Mouse (Mus musculus): ENCODE data around the gene Ank3. TPM values are rescaled to one million over a fixed set of nuclear protein-coding genes. Genes with fewer than 3 reads are reported as not detected.

The Ank3 gene
- total and polyA plus RNA-seq, 2 experiments from 2014 or later: 60.1 to 239 TPM

- no peak overlapping the region for H3K9ac ChIP-seq (replicated peaks; ENCODE audit: low read length)
- 67% methylated on average over 3 of the region's 3 CpGs for WGBS
- no peak overlapping the region for H3K27ac ChIP-seq
- H3K9me3 ChIP-seq (ENCODE audit: low read length): no peaks in the 10 kb centered on the region
- H3K4me3 ChIP-seq (ENCODE audit: low read length): no peak overlapping the region
- no peak for DNase-seq (ENCODE audit: low spot score)
- ATAC-seq: no peak
- peaks cover 6% of the 10 kb centered on the region; the same call in 1 of the 2 replicates for H3K36me3 ChIP-seq (ENCODE audit: insufficient read depth, low read length)
- TF ChIP-seq CTCF (IDR thresholded peaks at IDR 0.05; ENCODE audit: low read depth): no peak
- H3K4me1 ChIP-seq (ENCODE audit: insufficient read depth, low read length): no peaks in the 10 kb centered on the region
- H3K27me3 ChIP-seq (ENCODE audit: insufficient read depth, low read length): no peaks in the 10 kb centered on the region
- H3K4me2 ChIP-seq (ENCODE audit: low read depth, low read length): no peak overlapping the region
These were observed 517.0 kb downstream of the Ank3 start for GRCm38 (mm10) chr10:69915566-69915965.

GRCm38 (mm10) chr10:69916205-69916604, 517.6 kb downstream of the Ank3 start:
- no peaks in the 10 kb centered on the region for H3K4me1 ChIP-seq (ENCODE audit: insufficient read depth, low read length)
- peaks cover 8% of the 10 kb centered on the region; the same call in 1 of the 2 replicates for H3K36me3 ChIP-seq (ENCODE audit: insufficient read depth, low read length)
- H3K9me3 ChIP-seq (ENCODE audit: low read length): no peaks in the 10 kb centered on the region
- ATAC-seq (no peak), DNase-seq (ENCODE audit: low spot score) (no peak)
- H3K4me2 ChIP-seq (ENCODE audit: low read depth, low read length): no peak overlapping the region
- H3K4me3 ChIP-seq (ENCODE audit: low read length): no peak overlapping the region
- WGBS: 90% methylated on average over 4 of the region's 4 CpGs
- no peak overlapping the region for H3K9ac ChIP-seq (replicated peaks; ENCODE audit: low read length)
- TF ChIP-seq CTCF (IDR thresholded peaks at IDR 0.05; ENCODE audit: low read depth): no peak
- H3K27me3 ChIP-seq (ENCODE audit: insufficient read depth, low read length): no peaks in the 10 kb centered on the region
- no peak overlapping the region for H3K27ac ChIP-seq

- H3K9ac ChIP-seq (replicated peaks; ENCODE audit: low read length): no peak overlapping the region
- H3K4me2 ChIP-seq (ENCODE audit: low read depth, low read length): no peak overlapping the region
- H3K27ac ChIP-seq: no peak overlapping the region
- peaks cover 8% of the 10 kb centered on the region; the same call in 1 of the 2 replicates for H3K36me3 ChIP-seq (ENCODE audit: insufficient read depth, low read length)
- H3K9me3 ChIP-seq (ENCODE audit: low read length): no peaks in the 10 kb centered on the region
- H3K27me3 ChIP-seq (ENCODE audit: insufficient read depth, low read length): no peaks in the 10 kb centered on the region
- no peak overlapping the region for H3K4me3 ChIP-seq (ENCODE audit: low read length)
- no peak for ATAC-seq
- no peaks in the 10 kb centered on the region for H3K4me1 ChIP-seq (ENCODE audit: insufficient read depth, low read length)
- no peak for DNase-seq (ENCODE audit: low spot score)
- TF ChIP-seq CTCF (IDR thresholded peaks at IDR 0.05; ENCODE audit: low read depth): no peak
- WGBS: 73% methylated on average over 10 of the region's 10 CpGs
These were observed 518.3 kb downstream of the Ank3 start for GRCm38 (mm10) chr10:69916689-69917435.

- ATAC-seq (no peak), DNase-seq (ENCODE audit: low spot score) (no peak)
- 88% methylated on average over 5 of the region's 5 CpGs for WGBS
- no peak overlapping the region for H3K4me2 ChIP-seq (ENCODE audit: low read depth, low read length)
- peaks cover 8% of the 10 kb centered on the region; the same call in 1 of the 2 replicates for H3K36me3 ChIP-seq (ENCODE audit: insufficient read depth, low read length)
- H3K4me3 ChIP-seq (ENCODE audit: low read length): no peak overlapping the region
- TF ChIP-seq CTCF (IDR thresholded peaks at IDR 0.05; ENCODE audit: low read depth): no peak
- H3K9me3 ChIP-seq (ENCODE audit: low read length): no peaks in the 10 kb centered on the region
- no peaks in the 10 kb centered on the region for H3K4me1 ChIP-seq (ENCODE audit: insufficient read depth, low read length)
- no peak overlapping the region for H3K27ac ChIP-seq
- H3K9ac ChIP-seq (replicated peaks; ENCODE audit: low read length): no peak overlapping the region
- no peaks in the 10 kb centered on the region for H3K27me3 ChIP-seq (ENCODE audit: insufficient read depth, low read length)
These were observed 519.1 kb downstream of the Ank3 start for GRCm38 (mm10) chr10:69917711-69918110.

DNA sequence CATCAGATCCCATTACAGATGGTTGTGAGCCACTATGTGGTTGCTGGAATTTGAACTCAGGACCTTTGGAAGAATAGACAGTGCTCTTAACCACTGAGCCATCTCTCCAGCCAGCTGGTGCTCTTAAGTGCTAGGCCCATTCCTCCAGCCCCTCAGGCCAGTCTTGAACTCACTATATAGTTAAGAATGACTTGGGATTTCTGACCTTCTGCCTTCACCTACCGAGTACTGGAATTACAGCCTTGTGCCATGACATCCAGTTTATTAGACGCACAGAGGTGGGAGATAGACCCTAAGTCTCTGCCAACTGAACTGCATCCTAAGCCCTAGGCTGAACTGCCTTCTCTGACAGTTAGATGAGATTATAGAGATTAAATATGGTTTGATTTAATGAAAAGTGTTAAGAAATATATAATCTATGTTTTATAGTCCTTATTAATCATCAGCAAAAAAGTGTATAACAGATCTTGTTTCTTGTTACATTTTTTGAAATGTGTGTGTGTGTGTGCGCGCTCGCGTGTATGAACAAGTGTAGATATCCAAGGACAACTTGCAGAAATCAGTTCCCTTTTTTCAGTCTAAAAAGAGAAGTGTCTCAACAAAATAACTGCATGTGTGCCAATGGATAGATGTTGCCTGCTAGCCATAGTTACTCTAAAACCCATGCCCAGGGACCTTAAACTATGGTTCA, 520.0 kb downstream of the Ank3 start:
- H3K4me2 ChIP-seq (ENCODE audit: low read depth, low read length): no peak overlapping the region
- H3K27me3 ChIP-seq (ENCODE audit: insufficient read depth, low read length): no peaks in the 10 kb centered on the region
- ATAC-seq (no peak), DNase-seq (ENCODE audit: low spot score) (no peak)
- TF ChIP-seq CTCF (IDR thresholded peaks at IDR 0.05; ENCODE audit: low read depth): no peak
- peaks cover 8% of the 10 kb centered on the region; the same call in 1 of the 2 replicates for H3K36me3 ChIP-seq (ENCODE audit: insufficient read depth, low read length)
- no peak overlapping the region for H3K27ac ChIP-seq
- no peaks in the 10 kb centered on the region for H3K4me1 ChIP-seq (ENCODE audit: insufficient read depth, low read length)
- 94% methylated on average over 6 of the region's 6 CpGs for WGBS
- no peaks in the 10 kb centered on the region for H3K9me3 ChIP-seq (ENCODE audit: low read length)
- no peak overlapping the region for H3K9ac ChIP-seq (replicated peaks; ENCODE audit: low read length)
- H3K4me3 ChIP-seq (ENCODE audit: low read length): no peak overlapping the region

DNA sequence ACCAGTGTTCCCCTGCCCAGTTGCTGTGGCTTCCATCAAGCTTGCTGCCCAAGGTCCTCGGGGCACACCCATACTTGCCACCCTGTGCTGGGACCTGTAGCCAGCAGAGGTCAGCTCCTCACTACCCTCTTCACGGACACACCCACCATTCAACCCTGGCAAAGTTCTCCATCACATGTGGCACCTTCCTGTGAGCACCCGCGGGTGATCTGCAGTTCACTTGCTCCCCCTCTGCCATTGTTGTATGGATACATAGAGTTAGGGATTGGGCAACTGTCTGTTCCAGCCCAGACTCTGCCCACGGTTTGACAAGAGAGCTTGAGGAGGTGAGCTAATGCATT, 520.5 kb downstream of the Ank3 start:
- Histone ChIP-seq H3K27ac (no peak overlapping the region), H3K4me3 (ENCODE audit: low read length) (no peak overlapping the region), H3K9me3 (ENCODE audit: low read length) (no peaks in the 10 kb centered on the region), H3K36me3 (ENCODE audit: insufficient read depth, low read length) (peaks cover 8% of the 10 kb centered on the region; the same call in 1 of the 2 replicates), H3K4me1 (ENCODE audit: insufficient read depth, low read length) (no peaks in the 10 kb centered on the region), H3K4me2 (ENCODE audit: low read depth, low read length) (no peak overlapping the region), H3K27me3 (ENCODE audit: insufficient read depth, low read length) (no peaks in the 10 kb centered on the region), H3K9ac (replicated peaks; ENCODE audit: low read length) (no peak overlapping the region)
- WGBS: 85% methylated on average over 5 of the region's 5 CpGs
- no peak for TF ChIP-seq CTCF (IDR thresholded peaks at IDR 0.05; ENCODE audit: low read depth)
- ATAC-seq: no peak
- no peak for DNase-seq (ENCODE audit: low spot score)

- Histone ChIP-seq H3K27me3 (ENCODE audit: insufficient read depth, low read length) (no peaks in the 10 kb centered on the region), H3K4me3 (ENCODE audit: low read length) (no peak overlapping the region), H3K4me1 (ENCODE audit: insufficient read depth, low read length) (no peaks in the 10 kb centered on the region), H3K9me3 (ENCODE audit: low read length) (no peaks in the 10 kb centered on the region), H3K9ac (replicated peaks; ENCODE audit: low read length) (no peak overlapping the region), H3K27ac (no peak overlapping the region), H3K4me2 (ENCODE audit: low read depth, low read length) (no peak overlapping the region), H3K36me3 (ENCODE audit: insufficient read depth, low read length) (peaks cover 8% of the 10 kb centered on the region; the same call in 1 of the 2 replicates)
- DNase-seq (ENCODE audit: low spot score): no peak
- 74% methylated on average over 7 of the region's 7 CpGs for WGBS
- TF ChIP-seq CTCF (IDR thresholded peaks at IDR 0.05; ENCODE audit: low read depth): no peak
- no peak for ATAC-seq
These were observed 521.2 kb downstream of the Ank3 start for GRCm38 (mm10) chr10:69919746-69920145.
